Mouse (Mus musculus) frontal cortex, postnatal 10 days (tissue): ENCODE measurements at regions not wholly inside any gene's neighbourhood (a gene's known extent, or its start where the extent isn't known, plus 50 kb on each side); places are given as distances from the start of the nearest gene placed in this dataset.

Experiments
- DNase-seq, 2 experiments: peaks; one replicate each; pipeline ENCODE4 v3.0.0; 2022; ENCODE audit warnings: low spot score in 2 of 2, mixed read lengths in 1 of 2

- DNase-seq = no peak
These were observed 116.3 kb upstream of the Tpm1 start for GRCm38 (mm10) chr9:67165486-67165885.

GRCm38 (mm10) chr9:67163746-67164145 is 114.5 kb upstream of the Tpm1 start:
- DNase-seq = no peak

GRCm38 (mm10) chr9:67160785-67161455 is 111.7 kb upstream of the Tpm1 start:
- DNase-seq = no peak

- DNase-seq = no peak
These were observed 111.1 kb upstream of the Tpm1 start for GRCm38 (mm10) chr9:67160350-67160749.

- DNase-seq = peak in 1 of 2 experiments; percentile 16
These were observed 107.5 kb upstream of the Tpm1 start for GRCm38 (mm10) chr9:67156590-67157259.

GRCm38 (mm10) chr9:67154062-67154461 is 104.9 kb upstream of the Tpm1 start:
- DNase-seq = no peak

- no peak for DNase-seq
These were observed 104.1 kb upstream of the Tpm1 start for GRCm38 (mm10) chr9:67153333-67153732.

- no peak for DNase-seq
These were observed 98.5 kb upstream of the Tpm1 start for GRCm38 (mm10) chr9:67147656-67148055.

- no peak for DNase-seq
These were observed 96.2 kb upstream of the Tpm1 start for GRCm38 (mm10) chr9:67145392-67145791.

GRCm38 (mm10) chr9:67144511-67144910 is 95.3 kb upstream of the Tpm1 start:
- no peak for DNase-seq

- DNase-seq = peak; percentile 26 to 61
These were observed 91.2 kb upstream of the Tpm1 start for GRCm38 (mm10) chr9:67140319-67140887.

GRCm38 (mm10) chr9:67137681-67138080 is 88.5 kb upstream of the Tpm1 start:
- no peak for DNase-seq

- peak in 1 of 2 experiments; percentile 38 for DNase-seq
These were observed 87.9 kb upstream of the Tpm1 start for GRCm38 (mm10) chr9:67137141-67137540.

- DNase-seq = no peak
These were observed 87.0 kb upstream of the Tpm1 start for GRCm38 (mm10) chr9:67136166-67136565.

- DNase-seq = no peak
These were observed 85.2 kb upstream of the Tpm1 start for GRCm38 (mm10) chr9:67134378-67134777.

- DNase-seq = no peak
These were observed 83.2 kb upstream of the Tpm1 start for GRCm38 (mm10) chr9:67132370-67132769.

GRCm38 (mm10) chr9:67130730-67131440 is 81.7 kb upstream of the Tpm1 start:
- DNase-seq = no peak

GRCm38 (mm10) chr9:67129891-67130290 is 80.7 kb upstream of the Tpm1 start:
- DNase-seq = no peak

- no peak for DNase-seq
These were observed 79.9 kb upstream of the Tpm1 start for GRCm38 (mm10) chr9:67129095-67129494.

- no peak for DNase-seq
These were observed 72.5 kb upstream of the Tpm1 start for GRCm38 (mm10) chr9:67121691-67122090.

- DNase-seq = no peak
These were observed 69.9 kb upstream of the Tpm1 start for GRCm38 (mm10) chr9:67118880-67119644.

GRCm38 (mm10) chr9:67118429-67118828 is 69.2 kb upstream of the Tpm1 start:
- no peak for DNase-seq
